Mouse (Mus musculus) intestine, embryonic 16.5 days (tissue): ENCODE measurements around the gene Hist1h2bl. TPM values are rescaled to one million over a fixed set of nuclear protein-coding genes. Genes with fewer than 3 reads are reported as not detected.
"Not testable (repeated sequence)": the region's sequence is repeated elsewhere in the genome, so short reads cannot be mapped to it uniquely, and the experiment has no call there.

ENCODE experiments used
- ATAC-seq: fragments of 200-750 bp; cut with Nextera tagmentation; 2 replicates; pipeline ENCODE4 v1.8.0; 2017; ENCODE audit warnings: moderate TSS enrichment, moderate library complexity
- H3K27ac ChIP-seq: fragments of 300-500 bp; sonication (generic); 2 replicates; pipeline ENCODE4 v1.5.1; 2014; ENCODE audit warnings: mild to moderate bottlenecking, low read length
- H3K27me3 ChIP-seq: fragments of 300-500 bp; sonication (generic); replicated peaks from 2 replicates; pipeline ENCODE4 v1.6.1; 2014; ENCODE audit warnings: low read length, control low read depth, mixed read lengths; ENCODE audit not compliant: control insufficient read depth, insufficient read depth
- H3K36me3 ChIP-seq: fragments of 300-500 bp; sonication (generic); 2 replicates; pipeline ENCODE4 v1.6.1; 2014; ENCODE audit warnings: low read length, control low read depth; ENCODE audit not compliant: control insufficient read depth, insufficient read depth
- H3K4me1 ChIP-seq: fragments of 300-500 bp; sonication (generic); 2 replicates; pipeline ENCODE4 v1.6.1; 2014; ENCODE audit warnings: low read length, control low read depth, mixed read lengths; ENCODE audit not compliant: control insufficient read depth, insufficient read depth
- H3K4me2 ChIP-seq: fragments of 300-500 bp; sonication (generic); 2 replicates; pipeline ENCODE4 v1.6.1; 2014; ENCODE audit warnings: low read depth, low read length, control low read depth
- H3K4me3 ChIP-seq: fragments of 300-500 bp; sonication (generic); 2 replicates; pipeline ENCODE4 v1.5.1; 2014; ENCODE audit warnings: mild to moderate bottlenecking, low read length
- H3K9ac ChIP-seq: fragments of 300-500 bp; sonication (generic); 2 replicates; pipeline ENCODE4 v1.6.1; 2014; ENCODE audit warnings: low read depth, low read length
- H3K9me3 ChIP-seq: fragments of 300-500 bp; sonication (generic); 2 replicates; pipeline ENCODE4 v1.6.1; 2016; ENCODE audit warnings: low read length, control low read depth; ENCODE audit not compliant: control insufficient read depth
- WGBS: fragments of 180-500 bp; shearing (Covaris S2); extraction: QIAGEN DNeasy Blood & Tissue Kit; methylation state at CpG from one replicate; pipeline ENCODE4 v1.1.7; 2014; 5-methylcytosine and 5-hydroxymethylcytosine counted together
- polyA plus RNA-seq: library from polyadenylated mRNA; unstranded; fragments of >200 nt; fragmentation: Nextera tagmentation; extraction: Ambion mirVana; gene quantifications from 2 replicates; pipeline ENCODE4 v1.2.1, GENCODE M21; 2015

Gene Hist1h2bl
- polyA plus RNA-seq, 1 experiment from 2014 or later = 2.3 TPM

GRCm38 (mm10) chr13:21750159-21751017 is 34.4 kb upstream of the Hist1h2bl start, which contains the start of gene Hist1h4k:
TSS of gene Hist1h4k (minus strand) at chr13:21750505.
- H3K9ac ChIP-seq = peak within 1 kb of the TSS; percentile 68
- ATAC-seq = peak; percentile 78
- under 1% methylated on average over 45 of the region's 56 CpGs for WGBS
- H3K4me3 ChIP-seq = peak within 1 kb of the TSS; percentile 55
- H3K27ac ChIP-seq = peak within 1 kb of the TSS; percentile 89
- H3K36me3 ChIP-seq, H3K9me3 ChIP-seq, H3K27me3 ChIP-seq, H3K4me1 ChIP-seq: not testable (repeated sequence)
- H3K4me2 ChIP-seq = peak within 1 kb of the TSS; percentile 56

- peak overlapping the region; percentile 55 for H3K4me3 ChIP-seq
Measured at GRCm38 (mm10) chr13:21749387-21750158, 33.6 kb upstream of the Hist1h2bl start.

GRCm38 (mm10) chr13:21745006-21745405 is 29.1 kb upstream of the Hist1h2bl start:
- Histone ChIP-seq H3K27ac (no peak overlapping the region), H3K27me3 (no peaks in the 10 kb centered on the region), H3K9me3 (no peaks in the 10 kb centered on the region), H3K9ac (no peak overlapping the region), H3K4me1 (peaks cover 7% of the 10 kb centered on the region; the same call in 1 of the 2 replicates), H3K4me3 (no peak overlapping the region), H3K4me2 (no peak overlapping the region), H3K36me3 (no peaks in the 10 kb centered on the region)
- 49% methylated on average over 1 of the region's 1 CpGs for WGBS
- no peak for ATAC-seq

More at GRCm38 (mm10) chr13:21749387-21750158, 33.6 kb upstream of the Hist1h2bl start:
- ATAC-seq = no peak
- H3K27ac ChIP-seq = peak overlapping the region; percentile 69
- H3K27me3 ChIP-seq = no peaks in the 10 kb centered on the region
- WGBS = 3% methylated on average over 5 of the region's 5 CpGs
- H3K4me2 ChIP-seq = peak overlapping the region; percentile 56
- no peaks in the 10 kb centered on the region for H3K36me3 ChIP-seq
- H3K9ac ChIP-seq = peak overlapping the region; percentile 68
- H3K4me1 ChIP-seq = peaks cover 9% of the 10 kb centered on the region; the same call in 1 of the 2 replicates
- no peaks in the 10 kb centered on the region for H3K9me3 ChIP-seq

- under 1% methylated on average over 37 of the region's 56 CpGs for WGBS
- H3K27me3 ChIP-seq, H3K4me1 ChIP-seq, H3K36me3 ChIP-seq, H3K9me3 ChIP-seq: not testable (repeated sequence)
- peak within 1 kb of the TSS; percentile 70 for H3K4me2 ChIP-seq
- peak within 1 kb of the TSS; percentile 57 for H3K4me3 ChIP-seq
- peak; percentile 93 for ATAC-seq
- peak within 1 kb of the TSS; percentile 67 for H3K9ac ChIP-seq
- peak within 1 kb of the TSS; percentile 76 for H3K27ac ChIP-seq
Measured at GRCm38 (mm10) chr13:21734906-21735767, 19.2 kb upstream of the Hist1h2bl start, which contains the start of gene Hist1h4j. TSS of gene Hist1h4j (plus strand) at chr13:21735064.

- Histone ChIP-seq H3K9me3 (no peaks in the 10 kb centered on the region), H3K36me3 (no peaks in the 10 kb centered on the region), H3K9ac (peak overlapping the region; percentile 67), H3K4me1 (no peaks in the 10 kb centered on the region; the same call in 1 of the 2 replicates), H3K27me3 (no peaks in the 10 kb centered on the region), H3K27ac (peak overlapping the region; percentile 76), H3K4me3 (peak overlapping the region; percentile 57), H3K4me2 (peak overlapping the region; percentile 70)
- peak; percentile 78 for ATAC-seq
- under 1% methylated on average over 21 of the region's 21 CpGs for WGBS
Measured at GRCm38 (mm10) chr13:21734010-21734905, 18.3 kb upstream of the Hist1h2bl start.

GRCm38 (mm10) chr13:21733466-21733865 is 17.5 kb upstream of the Hist1h2bl start:
- no peak for ATAC-seq
- no peaks in the 10 kb centered on the region for H3K27me3 ChIP-seq
- no peaks in the 10 kb centered on the region; the same call in 1 of the 2 replicates for H3K4me1 ChIP-seq
- H3K9ac ChIP-seq = no peak overlapping the region
- no peaks in the 10 kb centered on the region for H3K36me3 ChIP-seq
- H3K4me2 ChIP-seq = no peak overlapping the region
- no peak overlapping the region for H3K4me3 ChIP-seq
- no peak overlapping the region for H3K27ac ChIP-seq
- WGBS = 75% methylated on average over 5 of the region's 5 CpGs
- H3K9me3 ChIP-seq = no peaks in the 10 kb centered on the region

GRCm38 (mm10) chr13:21729544-21729943 is 13.6 kb upstream of the Hist1h2bl start:
- 70% methylated on average over 1 of the region's 1 CpGs for WGBS
- ATAC-seq = no peak
- H3K27me3 ChIP-seq = no peaks in the 10 kb centered on the region
- no peak overlapping the region for H3K4me3 ChIP-seq
- no peak overlapping the region for H3K27ac ChIP-seq
- no peaks in the 10 kb centered on the region for H3K36me3 ChIP-seq
- H3K9ac ChIP-seq = no peak overlapping the region
- no peaks in the 10 kb centered on the region for H3K4me1 ChIP-seq
- no peaks in the 10 kb centered on the region for H3K9me3 ChIP-seq
- H3K4me2 ChIP-seq = no peak overlapping the region

GRCm38 (mm10) chr13:21727948-21728572 is 12.1 kb upstream of the Hist1h2bl start:
- H3K9me3 ChIP-seq = no peaks in the 10 kb centered on the region
- WGBS = 24% methylated on average over 9 of the region's 11 CpGs
- no peaks in the 10 kb centered on the region for H3K27me3 ChIP-seq
- no peak overlapping the region for H3K27ac ChIP-seq
- H3K4me1 ChIP-seq = no peaks in the 10 kb centered on the region
- no peaks in the 10 kb centered on the region for H3K36me3 ChIP-seq
- peak; percentile 69 for ATAC-seq
- H3K4me3 ChIP-seq = no peak overlapping the region
- no peak overlapping the region for H3K4me2 ChIP-seq
- no peak overlapping the region for H3K9ac ChIP-seq
